Mouse (Mus musculus): ENCODE results near the gene Rrnad1. TPM values are rescaled to one million over a fixed set of nuclear protein-coding genes. Genes with fewer than 3 reads are reported as not detected.

Rrnad1 gene
- polyA plus RNA-seq, 1 experiment = 27.7 TPM

DNA sequence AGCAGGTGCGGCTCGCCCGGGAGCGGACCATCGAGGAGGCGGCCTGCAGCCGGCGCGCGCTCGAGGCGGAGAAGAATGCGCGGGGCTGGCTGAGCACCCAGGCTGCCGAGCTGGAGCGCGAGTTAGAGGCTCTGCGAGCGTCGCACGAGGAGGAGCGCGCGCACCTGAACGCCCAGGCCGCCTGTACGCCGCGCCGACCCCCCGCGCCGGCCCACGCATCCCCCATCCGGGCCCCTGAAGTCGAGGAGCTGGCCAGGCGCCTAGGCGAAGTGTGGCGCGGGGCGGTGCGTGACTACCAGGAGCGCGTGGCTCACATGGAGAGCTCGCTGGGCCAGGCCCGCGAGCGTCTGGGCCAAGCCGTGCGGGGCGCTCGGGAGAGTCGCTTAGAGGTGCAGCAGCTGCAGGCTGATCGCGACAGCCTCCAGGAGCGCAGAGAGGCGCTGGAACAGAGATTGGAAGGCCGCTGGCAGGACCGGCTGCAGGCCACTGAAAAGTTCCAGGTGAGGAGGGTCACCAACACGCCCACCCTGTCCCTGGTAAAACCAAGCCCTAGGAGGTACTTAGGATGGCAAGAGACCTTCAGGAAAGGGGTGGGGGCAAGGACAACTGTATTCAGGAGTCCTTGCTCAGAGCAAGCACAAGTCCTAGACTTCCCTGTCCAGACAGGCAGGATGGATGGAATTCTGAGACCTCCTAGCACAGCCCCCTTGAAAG, 41.1 kb upstream of the Rrnad1 start:
- 5% methylated on average over 60 of the region's 60 CpGs for WGBS
- TF ChIP-seq POLR2A (IDR thresholded peaks at IDR 0.05; ENCODE audit: borderline replicate concordance, control insufficient read depth, low read depth, low read length) = no peak
- TF ChIP-seq CTCF (IDR thresholded peaks at IDR 0.05; ENCODE audit: control insufficient read depth, insufficient read depth, low read length) = no peak
- no peak overlapping the region; the same call in 1 of the 2 replicates for H3K27ac ChIP-seq (ENCODE audit: control insufficient read depth, insufficient read depth, low read depth, low read length, poor library complexity)
- H3K4me1 ChIP-seq (ENCODE audit: control insufficient read depth, insufficient read depth, low read length) = no peaks in the 10 kb centered on the region
- H3K4me3 ChIP-seq (replicated peaks; ENCODE audit: control insufficient read depth, low read depth, low read length) = no peak overlapping the region

DNA sequence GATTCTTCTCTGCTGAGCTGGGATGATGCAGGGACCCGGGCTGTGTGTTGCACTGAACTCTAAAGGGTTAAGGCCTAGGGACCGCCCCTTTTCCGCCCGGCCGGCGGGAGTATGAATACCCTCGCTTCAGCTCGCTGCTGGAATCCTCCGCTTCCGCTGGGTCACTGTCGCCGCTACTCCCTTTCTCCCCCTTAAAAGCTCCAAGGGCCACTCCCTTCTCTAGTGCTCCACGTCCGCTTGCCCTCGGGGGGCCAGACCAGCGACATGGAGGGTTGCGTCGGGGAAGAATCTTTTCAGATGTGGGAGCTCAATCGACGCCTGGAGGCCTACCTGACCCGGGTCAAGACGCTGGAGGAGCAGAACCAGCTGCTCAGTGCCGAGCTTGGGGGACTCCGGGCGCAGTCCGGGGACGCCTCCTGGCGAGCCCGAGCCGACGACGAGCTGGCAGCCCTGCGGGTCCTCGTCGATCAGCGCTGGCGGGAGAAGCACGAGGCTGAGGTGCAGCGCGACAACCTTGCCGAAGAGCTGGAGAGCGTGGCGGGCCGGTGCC, 40.5 kb upstream of the Rrnad1 start, which contains the start of gene Nes:
Gene Nes, plus strand, starts transcription at position 140 of the 550 bp plus-strand sequence.
- no peak within 1 kb of the TSS; the same call in 1 of the 2 replicates for H3K27ac ChIP-seq (ENCODE audit: control insufficient read depth, insufficient read depth, low read depth, low read length, poor library complexity)
- no peak for TF ChIP-seq CTCF (IDR thresholded peaks at IDR 0.05; ENCODE audit: control insufficient read depth, insufficient read depth, low read length)
- no peak for TF ChIP-seq POLR2A (IDR thresholded peaks at IDR 0.05; ENCODE audit: borderline replicate concordance, control insufficient read depth, low read depth, low read length)
- H3K4me1 ChIP-seq (ENCODE audit: control insufficient read depth, insufficient read depth, low read length) = no peaks in the 10 kb centered on the region
- H3K4me3 ChIP-seq (replicated peaks; ENCODE audit: control insufficient read depth, low read depth, low read length) = no peak within 1 kb of the TSS
- WGBS = 2% methylated on average over 44 of the region's 44 CpGs

DNA sequence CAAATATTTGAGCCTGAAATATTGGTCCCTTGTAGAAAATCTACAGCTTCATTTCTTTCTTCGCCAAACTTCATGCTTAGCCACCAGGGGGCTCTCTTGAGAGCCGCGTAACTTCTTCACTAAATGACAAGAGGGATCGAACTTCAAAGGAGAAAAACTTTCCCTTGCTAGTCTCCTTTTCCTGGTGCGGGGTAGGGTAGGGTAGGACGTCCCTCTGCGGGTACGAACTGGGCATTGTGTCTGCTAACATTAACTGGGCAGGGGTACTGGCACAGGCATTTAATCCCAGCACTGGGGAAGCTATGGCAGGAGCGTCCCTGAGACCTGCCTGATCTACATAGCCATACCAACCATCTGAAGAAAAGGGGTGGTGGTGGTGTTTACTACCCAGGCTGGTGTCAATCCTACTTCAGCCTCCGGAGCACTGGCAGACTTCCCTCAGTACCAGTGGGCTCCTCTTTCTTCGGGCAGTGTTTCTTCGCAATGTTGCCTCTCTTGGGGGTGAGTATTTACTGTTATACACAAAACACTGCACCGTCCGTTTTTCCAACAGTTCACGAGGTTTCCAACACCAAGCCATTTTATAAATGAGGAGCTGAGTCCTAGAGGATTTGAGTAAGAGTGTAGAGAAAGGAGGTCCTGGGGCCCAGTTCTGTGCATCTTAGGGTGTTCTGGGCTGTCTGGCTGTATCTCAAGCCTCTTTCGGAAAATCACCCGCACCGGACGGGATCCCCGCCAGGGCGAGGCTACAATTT, 39.8 kb upstream of the Rrnad1 start:
- Histone ChIP-seq H3K4me1 (ENCODE audit: control insufficient read depth, insufficient read depth, low read length) (no peaks in the 10 kb centered on the region), H3K4me3 (replicated peaks; ENCODE audit: control insufficient read depth, low read depth, low read length) (no peak overlapping the region), H3K27ac (ENCODE audit: control insufficient read depth, insufficient read depth, low read depth, low read length, poor library complexity) (no peak overlapping the region)
- TF ChIP-seq POLR2A (IDR thresholded peaks at IDR 0.05; ENCODE audit: borderline replicate concordance, control insufficient read depth, low read depth, low read length) (no peak), CTCF (IDR thresholded peaks at IDR 0.05; ENCODE audit: control insufficient read depth, insufficient read depth, low read length) (0 out of 2 replicates have a peak, but pooled peaks have one; percentile 11)
- WGBS = 5% methylated on average over 21 of the region's 21 CpGs

DNA sequence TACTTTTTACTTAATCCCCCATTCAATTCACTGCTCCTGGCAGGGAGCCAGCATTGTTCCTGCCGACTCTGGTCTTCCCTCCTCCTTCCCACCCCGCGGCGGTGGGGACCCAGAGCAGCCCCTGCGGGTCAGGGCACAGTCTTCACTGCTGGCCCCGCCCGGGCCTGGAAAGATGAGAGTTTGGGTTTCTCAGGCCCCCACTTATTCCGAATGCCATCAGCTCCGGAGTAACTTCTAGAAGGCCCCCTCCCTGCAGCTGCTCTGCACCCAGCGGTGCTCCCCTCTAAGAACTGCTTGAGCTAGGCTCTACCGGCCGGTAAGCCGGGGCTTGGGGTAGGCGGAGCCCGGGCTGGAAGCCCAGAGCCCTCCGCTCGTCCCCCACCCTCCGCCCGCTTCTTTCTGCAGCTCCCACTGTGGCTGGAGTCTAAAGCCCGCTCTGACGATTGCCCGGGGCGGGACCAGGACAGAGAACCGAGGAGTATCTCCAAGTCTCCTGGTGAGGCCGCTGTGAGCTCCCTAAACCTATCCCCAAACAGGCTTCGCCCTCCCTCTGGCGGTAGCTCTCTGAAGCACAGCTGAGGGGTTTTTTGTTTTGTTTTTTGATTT, 30.2 kb upstream of the Rrnad1 start:
- Histone ChIP-seq H3K4me3 (replicated peaks; ENCODE audit: control insufficient read depth, low read depth, low read length) (no peak overlapping the region), H3K27ac (ENCODE audit: control insufficient read depth, insufficient read depth, low read depth, low read length, poor library complexity) (no peak overlapping the region), H3K4me1 (ENCODE audit: control insufficient read depth, insufficient read depth, low read length) (no peaks in the 10 kb centered on the region)
- TF ChIP-seq POLR2A (IDR thresholded peaks at IDR 0.05; ENCODE audit: borderline replicate concordance, control insufficient read depth, low read depth, low read length) (no peak), CTCF (IDR thresholded peaks at IDR 0.05; ENCODE audit: control insufficient read depth, insufficient read depth, low read length) (peak; percentile 76)
- WGBS = under 1% methylated on average over 27 of the region's 27 CpGs

DNA sequence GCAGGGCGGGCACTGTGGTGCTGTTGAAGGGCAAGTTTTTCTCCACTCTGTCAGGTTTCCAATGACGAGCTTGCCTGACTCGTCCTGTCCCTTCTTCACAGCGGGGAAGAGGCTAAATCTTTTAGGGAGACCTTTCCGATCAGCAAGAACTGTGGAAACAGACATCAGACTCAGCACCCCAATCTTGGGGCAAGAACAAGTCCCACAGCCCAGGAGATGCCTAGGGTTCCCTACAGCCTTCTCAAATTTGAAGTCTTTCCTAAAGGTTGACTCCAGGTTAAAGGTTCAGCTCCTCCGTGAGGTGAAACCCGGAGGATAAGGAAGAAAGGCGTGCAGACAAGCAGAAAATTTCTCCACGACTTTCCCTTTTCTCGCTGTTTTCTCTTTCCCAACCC, 29.7 kb upstream of the Rrnad1 start:
- H3K27ac ChIP-seq (ENCODE audit: control insufficient read depth, insufficient read depth, low read depth, low read length, poor library complexity) = no peak overlapping the region
- no peak for TF ChIP-seq CTCF (IDR thresholded peaks at IDR 0.05; ENCODE audit: control insufficient read depth, insufficient read depth, low read length)
- TF ChIP-seq POLR2A (IDR thresholded peaks at IDR 0.05; ENCODE audit: borderline replicate concordance, control insufficient read depth, low read depth, low read length) = no peak
- H3K4me1 ChIP-seq (ENCODE audit: control insufficient read depth, insufficient read depth, low read length) = no peaks in the 10 kb centered on the region
- no peak overlapping the region for H3K4me3 ChIP-seq (replicated peaks; ENCODE audit: control insufficient read depth, low read depth, low read length)
- WGBS = 38% methylated on average over 10 of the region's 10 CpGs

DNA sequence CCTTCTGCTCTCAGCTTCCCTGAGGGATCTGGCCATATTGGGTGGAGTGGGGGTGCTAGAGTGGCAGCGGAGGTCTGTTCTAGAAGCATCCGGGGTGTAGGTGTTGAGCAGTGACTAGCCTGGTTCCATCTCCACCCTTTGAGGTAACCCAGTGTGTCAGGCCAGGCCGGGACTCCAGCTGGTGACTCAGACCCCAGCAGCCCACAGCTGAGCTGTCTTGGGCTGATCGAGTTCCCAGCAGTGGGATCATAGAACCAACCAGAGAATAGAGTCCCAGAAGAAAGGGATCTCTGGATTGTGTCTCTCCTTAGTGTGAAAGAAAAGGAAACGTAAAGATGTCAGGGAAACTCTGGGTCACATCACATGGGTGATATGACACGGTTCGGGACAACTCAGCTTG, 28.9 kb upstream of the Rrnad1 start:
- Histone ChIP-seq H3K27ac (ENCODE audit: control insufficient read depth, insufficient read depth, low read depth, low read length, poor library complexity) (no peak overlapping the region), H3K4me3 (replicated peaks; ENCODE audit: control insufficient read depth, low read depth, low read length) (no peak overlapping the region), H3K4me1 (ENCODE audit: control insufficient read depth, insufficient read depth, low read length) (no peaks in the 10 kb centered on the region)
- 64% methylated on average over 7 of the region's 7 CpGs for WGBS
- TF ChIP-seq CTCF (IDR thresholded peaks at IDR 0.05; ENCODE audit: control insufficient read depth, insufficient read depth, low read length) = no peak
- no peak for TF ChIP-seq POLR2A (IDR thresholded peaks at IDR 0.05; ENCODE audit: borderline replicate concordance, control insufficient read depth, low read depth, low read length)

DNA sequence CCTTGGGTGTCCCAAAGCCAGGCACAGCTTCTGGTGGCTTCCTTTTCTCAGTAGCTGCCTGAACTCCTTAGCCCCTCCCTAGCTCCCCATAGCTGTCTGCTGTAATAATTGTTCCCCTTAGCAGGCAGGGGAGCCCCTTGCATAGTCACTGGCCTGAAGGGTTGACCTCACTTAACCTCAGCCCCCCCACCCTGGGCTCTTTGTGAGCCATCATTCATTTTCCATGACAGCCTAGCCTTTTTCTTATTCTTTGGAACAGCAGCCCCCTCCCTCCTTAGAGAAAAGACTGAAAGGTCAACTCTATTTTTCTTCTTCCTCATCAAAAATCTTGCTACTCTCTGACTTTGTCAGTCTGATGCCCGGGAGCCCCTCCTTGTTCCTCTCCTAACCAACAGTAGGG, 28.4 kb upstream of the Rrnad1 start:
- 12% methylated on average over 1 of the region's 1 CpGs for WGBS
- no peak for TF ChIP-seq POLR2A (IDR thresholded peaks at IDR 0.05; ENCODE audit: borderline replicate concordance, control insufficient read depth, low read depth, low read length)
- TF ChIP-seq CTCF (IDR thresholded peaks at IDR 0.05; ENCODE audit: control insufficient read depth, insufficient read depth, low read length) = no peak
- no peaks in the 10 kb centered on the region for H3K4me1 ChIP-seq (ENCODE audit: control insufficient read depth, insufficient read depth, low read length)
- no peak overlapping the region for H3K4me3 ChIP-seq (replicated peaks; ENCODE audit: control insufficient read depth, low read depth, low read length)
- H3K27ac ChIP-seq (ENCODE audit: control insufficient read depth, insufficient read depth, low read depth, low read length, poor library complexity) = no peak overlapping the region

DNA sequence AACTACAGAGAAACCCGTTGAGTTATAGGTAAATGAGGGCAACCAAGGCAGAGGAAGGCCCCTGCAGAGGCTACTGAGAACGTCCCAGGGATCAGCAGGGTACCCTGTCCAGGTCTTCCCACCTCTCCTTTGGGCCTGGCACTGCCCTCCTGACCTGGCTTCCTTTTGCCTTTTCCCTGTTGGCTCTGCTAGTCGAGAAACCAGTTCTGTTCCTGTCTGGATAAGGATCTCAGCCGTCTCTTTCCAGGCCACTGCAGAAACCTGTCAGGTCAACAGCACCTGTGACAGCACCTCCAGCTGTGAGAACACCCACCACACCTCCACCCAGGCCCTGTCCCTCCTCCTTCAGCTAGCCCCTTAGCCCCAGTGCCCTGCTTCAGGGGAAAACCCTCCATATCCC, 28.0 kb upstream of the Rrnad1 start:
- H3K27ac ChIP-seq (ENCODE audit: control insufficient read depth, insufficient read depth, low read depth, low read length, poor library complexity) = no peak overlapping the region
- 42% methylated on average over 4 of the region's 4 CpGs for WGBS
- H3K4me1 ChIP-seq (ENCODE audit: control insufficient read depth, insufficient read depth, low read length) = no peaks in the 10 kb centered on the region
- no peak overlapping the region for H3K4me3 ChIP-seq (replicated peaks; ENCODE audit: control insufficient read depth, low read depth, low read length)
- TF ChIP-seq POLR2A (IDR thresholded peaks at IDR 0.05; ENCODE audit: borderline replicate concordance, control insufficient read depth, low read depth, low read length) = no peak
- no peak for TF ChIP-seq CTCF (IDR thresholded peaks at IDR 0.05; ENCODE audit: control insufficient read depth, insufficient read depth, low read length)
